Mouse (Mus musculus) lung, postnatal 25 days (tissue): ENCODE measurements around the gene Ube2e2.

Experiments
- DNase-seq: peaks from one replicate; pipeline ENCODE4 v3.0.0; 2022; ENCODE audit warnings: low spot score

Gene Ube2e2

GRCm38 (mm10) chr14:18893947-18894445 is at the start of gene Ube2e2:
TSS of gene Ube2e2 (minus strand) at chr14:18894267.
- DNase-seq, result no peak

GRCm38 (mm10) chr14:18940068-18940467 is 46.0 kb upstream of the Ube2e2 start:
- no peak for DNase-seq

- DNase-seq, result no peak
These were observed 9.5 kb upstream of the Ube2e2 start for GRCm38 (mm10) chr14:18903553-18903952.

- DNase-seq, result peak; percentile 90
These were observed 733 bp downstream of the Ube2e2 start for GRCm38 (mm10) chr14:18893121-18893946.

GRCm38 (mm10) chr14:18889571-18889970 is 4.5 kb downstream of the Ube2e2 start:
- peak; percentile 24 for DNase-seq

GRCm38 (mm10) chr14:18882493-18882892 is 11.6 kb downstream of the Ube2e2 start:
- no peak for DNase-seq

GRCm38 (mm10) chr14:18870716-18871115 is 23.4 kb downstream of the Ube2e2 start:
- DNase-seq, result no peak

- DNase-seq, result peak; percentile 8
These were observed 65.4 kb downstream of the Ube2e2 start for GRCm38 (mm10) chr14:18828661-18829060.

- no peak for DNase-seq
These were observed 67.3 kb downstream of the Ube2e2 start for GRCm38 (mm10) chr14:18826753-18827152.

- DNase-seq, result no peak
These were observed 73.4 kb downstream of the Ube2e2 start for GRCm38 (mm10) chr14:18820713-18821112.

- no peak for DNase-seq
These were observed 97.2 kb downstream of the Ube2e2 start for GRCm38 (mm10) chr14:18796857-18797256.

- DNase-seq, result no peak
These were observed 98.3 kb downstream of the Ube2e2 start for GRCm38 (mm10) chr14:18795787-18796186.

GRCm38 (mm10) chr14:18778993-18779675 is 114.9 kb downstream of the Ube2e2 start:
- DNase-seq, result no peak

GRCm38 (mm10) chr14:18778241-18778640 is 115.8 kb downstream of the Ube2e2 start:
- DNase-seq, result no peak

- no peak for DNase-seq
These were observed 117.9 kb downstream of the Ube2e2 start for GRCm38 (mm10) chr14:18776132-18776531.

GRCm38 (mm10) chr14:18773724-18774123 is 120.3 kb downstream of the Ube2e2 start:
- DNase-seq, result no peak

- no peak for DNase-seq
These were observed 134.3 kb downstream of the Ube2e2 start for GRCm38 (mm10) chr14:18759601-18760356.

- DNase-seq, result no peak
These were observed 135.2 kb downstream of the Ube2e2 start for GRCm38 (mm10) chr14:18758595-18759532.

GRCm38 (mm10) chr14:18758003-18758402 is 136.1 kb downstream of the Ube2e2 start:
- DNase-seq, result no peak

- DNase-seq, result no peak
These were observed 138.7 kb downstream of the Ube2e2 start for GRCm38 (mm10) chr14:18755410-18755809.

- no peak for DNase-seq
These were observed 139.5 kb downstream of the Ube2e2 start for GRCm38 (mm10) chr14:18754595-18754994.
